Mouse (Mus musculus): ENCODE data around the gene Mybpc3. TPM values are rescaled to one million over a fixed set of nuclear protein-coding genes. Genes with fewer than 3 reads are reported as not detected.

Gene Mybpc3
- polyA plus RNA-seq, 1 experiment from 2014 or later, result 0.07 TPM

- no peak overlapping the region for H3K27ac ChIP-seq (replicated peaks)
- H3K36me3 ChIP-seq (ENCODE audit: control insufficient read depth, insufficient read depth, low read length), result no peaks in the 10 kb centered on the region
- no peak for ATAC-seq (ENCODE audit: low FRiP score, low TSS enrichment)
- H3K4me2 ChIP-seq (replicated peaks; ENCODE audit: low read depth), result no peak overlapping the region
- 86% methylated on average over 15 of the region's 15 CpGs for WGBS
- H3K9me3 ChIP-seq (ENCODE audit: control insufficient read depth, low read length), result no peaks in the 10 kb centered on the region
- no peaks in the 10 kb centered on the region for H3K4me1 ChIP-seq (replicated peaks; ENCODE audit: control insufficient read depth, insufficient read depth)
- no peak for TF ChIP-seq EP300 (optimal IDR thresholded peaks at IDR 0.05)
- no peak for TF ChIP-seq CTCF (IDR thresholded peaks at IDR 0.05; ENCODE audit: low read depth)
- DNase-seq (ENCODE audit: low spot score), result no peak
- H3K27me3 ChIP-seq (ENCODE audit: control insufficient read depth, insufficient read depth, low read length), result no peaks in the 10 kb centered on the region
- no peak overlapping the region for H3K4me3 ChIP-seq (ENCODE audit: low read depth, low read length)
- no peak overlapping the region for H3K9ac ChIP-seq (ENCODE audit: low read length)
Measured at GRCm38 (mm10) chr2:91131251-91131650, 13.3 kb downstream of the Mybpc3 start.

GRCm38 (mm10) chr2:91132035-91132434 lies 14.1 kb downstream of the Mybpc3 start:
- WGBS, result 55% methylated on average over 3 of the region's 3 CpGs
- TF ChIP-seq EP300 (optimal IDR thresholded peaks at IDR 0.05) (no peak), CTCF (IDR thresholded peaks at IDR 0.05; ENCODE audit: low read depth) (0 out of 2 replicates have a peak, but pooled peaks have one; percentile 7)
- H3K4me1 ChIP-seq (replicated peaks; ENCODE audit: control insufficient read depth, insufficient read depth), result no peaks in the 10 kb centered on the region
- DNase-seq (ENCODE audit: low spot score) (no peak), ATAC-seq (ENCODE audit: low FRiP score, low TSS enrichment) (no peak)
- H3K27ac ChIP-seq (replicated peaks), result no peak overlapping the region
- no peak overlapping the region for H3K4me2 ChIP-seq (replicated peaks; ENCODE audit: low read depth)
- no peaks in the 10 kb centered on the region for H3K27me3 ChIP-seq (ENCODE audit: control insufficient read depth, insufficient read depth, low read length)
- no peak overlapping the region for H3K4me3 ChIP-seq (ENCODE audit: low read depth, low read length)
- no peaks in the 10 kb centered on the region for H3K36me3 ChIP-seq (ENCODE audit: control insufficient read depth, insufficient read depth, low read length)
- no peak overlapping the region for H3K9ac ChIP-seq (ENCODE audit: low read length)
- no peaks in the 10 kb centered on the region for H3K9me3 ChIP-seq (ENCODE audit: control insufficient read depth, low read length)

- DNase-seq (ENCODE audit: low spot score) (no peak), ATAC-seq (ENCODE audit: low FRiP score, low TSS enrichment) (no peak)
- H3K36me3 ChIP-seq (ENCODE audit: control insufficient read depth, insufficient read depth, low read length), result peaks cover 3% of the 10 kb centered on the region; the same call in 1 of the 2 replicates
- TF ChIP-seq EP300 (optimal IDR thresholded peaks at IDR 0.05) (no peak), CTCF (IDR thresholded peaks at IDR 0.05; ENCODE audit: low read depth) (no peak)
- no peaks in the 10 kb centered on the region for H3K27me3 ChIP-seq (ENCODE audit: control insufficient read depth, insufficient read depth, low read length)
- no peak overlapping the region for H3K9ac ChIP-seq (ENCODE audit: low read length)
- no peaks in the 10 kb centered on the region for H3K9me3 ChIP-seq (ENCODE audit: control insufficient read depth, low read length)
- WGBS, result 69% methylated on average over 11 of the region's 11 CpGs
- H3K4me2 ChIP-seq (replicated peaks; ENCODE audit: low read depth), result no peak overlapping the region
- no peaks in the 10 kb centered on the region for H3K4me1 ChIP-seq (replicated peaks; ENCODE audit: control insufficient read depth, insufficient read depth)
- no peak overlapping the region for H3K27ac ChIP-seq (replicated peaks)
- H3K4me3 ChIP-seq (ENCODE audit: low read depth, low read length), result no peak overlapping the region
Measured at GRCm38 (mm10) chr2:91136513-91137412, 18.8 kb downstream of the Mybpc3 start.

- TF ChIP-seq CTCF (IDR thresholded peaks at IDR 0.05; ENCODE audit: low read depth), result no peak
- TF ChIP-seq EP300 (optimal IDR thresholded peaks at IDR 0.05), result no peak
- H3K4me2 ChIP-seq (replicated peaks; ENCODE audit: low read depth), result no peak overlapping the region
- H3K27me3 ChIP-seq (ENCODE audit: control insufficient read depth, insufficient read depth, low read length), result no peaks in the 10 kb centered on the region
- DNase-seq (ENCODE audit: low spot score) (no peak), ATAC-seq (ENCODE audit: low FRiP score, low TSS enrichment) (no peak)
- H3K9ac ChIP-seq (ENCODE audit: low read length), result no peak overlapping the region
- peaks cover 5% of the 10 kb centered on the region; the same call in 1 of the 2 replicates for H3K36me3 ChIP-seq (ENCODE audit: control insufficient read depth, insufficient read depth, low read length)
- H3K4me3 ChIP-seq (ENCODE audit: low read depth, low read length), result no peak overlapping the region
- H3K27ac ChIP-seq (replicated peaks), result no peak overlapping the region
- 53% methylated on average over 6 of the region's 6 CpGs for WGBS
- H3K4me1 ChIP-seq (replicated peaks; ENCODE audit: control insufficient read depth, insufficient read depth), result no peaks in the 10 kb centered on the region
- no peaks in the 10 kb centered on the region for H3K9me3 ChIP-seq (ENCODE audit: control insufficient read depth, low read length)
Measured at GRCm38 (mm10) chr2:91137481-91137880, 19.5 kb downstream of the Mybpc3 start.

- H3K4me1 ChIP-seq (replicated peaks; ENCODE audit: control insufficient read depth, insufficient read depth), result no peaks in the 10 kb centered on the region
- no peaks in the 10 kb centered on the region for H3K9me3 ChIP-seq (ENCODE audit: control insufficient read depth, low read length)
- H3K4me3 ChIP-seq (ENCODE audit: low read depth, low read length), result no peak overlapping the region
- ATAC-seq (ENCODE audit: low FRiP score, low TSS enrichment) (no peak), DNase-seq (ENCODE audit: low spot score) (no peak)
- no peak overlapping the region for H3K4me2 ChIP-seq (replicated peaks; ENCODE audit: low read depth)
- peaks cover 7% of the 10 kb centered on the region; the same call in 1 of the 2 replicates for H3K36me3 ChIP-seq (ENCODE audit: control insufficient read depth, insufficient read depth, low read length)
- H3K27ac ChIP-seq (replicated peaks), result no peak overlapping the region
- TF ChIP-seq EP300 (optimal IDR thresholded peaks at IDR 0.05) (no peak), CTCF (IDR thresholded peaks at IDR 0.05; ENCODE audit: low read depth) (no peak)
- H3K9ac ChIP-seq (ENCODE audit: low read length), result no peak overlapping the region
- no peaks in the 10 kb centered on the region for H3K27me3 ChIP-seq (ENCODE audit: control insufficient read depth, insufficient read depth, low read length)
- 53% methylated on average over 5 of the region's 5 CpGs for WGBS
Measured at GRCm38 (mm10) chr2:91139311-91139710, 21.4 kb downstream of the Mybpc3 start.

- ATAC-seq (ENCODE audit: low FRiP score, low TSS enrichment) (no peak), DNase-seq (ENCODE audit: low spot score) (no peak)
- no peaks in the 10 kb centered on the region for H3K4me1 ChIP-seq (replicated peaks; ENCODE audit: control insufficient read depth, insufficient read depth)
- H3K4me3 ChIP-seq (ENCODE audit: low read depth, low read length), result no peak overlapping the region
- no peak overlapping the region for H3K4me2 ChIP-seq (replicated peaks; ENCODE audit: low read depth)
- peaks cover 7% of the 10 kb centered on the region; the same call in 1 of the 2 replicates for H3K36me3 ChIP-seq (ENCODE audit: control insufficient read depth, insufficient read depth, low read length)
- no peak overlapping the region for H3K9ac ChIP-seq (ENCODE audit: low read length)
- no peaks in the 10 kb centered on the region for H3K27me3 ChIP-seq (ENCODE audit: control insufficient read depth, insufficient read depth, low read length)
- 73% methylated on average over 8 of the region's 8 CpGs for WGBS
- no peak overlapping the region for H3K27ac ChIP-seq (replicated peaks)
- TF ChIP-seq EP300 (optimal IDR thresholded peaks at IDR 0.05) (no peak), CTCF (IDR thresholded peaks at IDR 0.05; ENCODE audit: low read depth) (no peak)
- no peaks in the 10 kb centered on the region for H3K9me3 ChIP-seq (ENCODE audit: control insufficient read depth, low read length)
Measured at GRCm38 (mm10) chr2:91139764-91140163, 21.8 kb downstream of the Mybpc3 start.

All from stomach, postnatal 0 days (tissue).